Mouse (Mus musculus): ENCODE data around the gene Socs2.

Gene Socs2

DNA sequence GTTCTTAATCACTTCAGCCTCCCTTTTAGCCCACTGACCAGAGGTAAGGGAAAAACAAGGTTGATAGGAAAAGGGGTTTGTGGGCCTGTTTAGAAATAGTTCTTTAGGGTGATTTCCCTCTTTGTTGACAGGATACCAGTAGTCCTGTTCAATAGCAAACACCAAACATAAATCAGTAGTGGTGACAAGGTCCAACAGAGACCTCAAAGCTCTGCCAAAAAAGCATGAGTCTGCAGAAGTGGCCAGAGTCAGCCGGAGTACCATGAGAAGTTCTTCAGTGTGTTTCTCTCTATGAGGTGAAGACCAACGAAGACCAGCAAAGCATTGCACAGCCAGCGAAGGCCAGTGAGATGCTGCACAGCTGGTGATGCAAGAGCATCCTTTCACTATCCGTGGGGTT is 76.3 kb downstream of the Socs2 start:
- no peak for DNase-seq

GRCm38 (mm10) chr10:95337589-95337988 is 79.4 kb downstream of the Socs2 start:
- DNase-seq, result no peak

DNA sequence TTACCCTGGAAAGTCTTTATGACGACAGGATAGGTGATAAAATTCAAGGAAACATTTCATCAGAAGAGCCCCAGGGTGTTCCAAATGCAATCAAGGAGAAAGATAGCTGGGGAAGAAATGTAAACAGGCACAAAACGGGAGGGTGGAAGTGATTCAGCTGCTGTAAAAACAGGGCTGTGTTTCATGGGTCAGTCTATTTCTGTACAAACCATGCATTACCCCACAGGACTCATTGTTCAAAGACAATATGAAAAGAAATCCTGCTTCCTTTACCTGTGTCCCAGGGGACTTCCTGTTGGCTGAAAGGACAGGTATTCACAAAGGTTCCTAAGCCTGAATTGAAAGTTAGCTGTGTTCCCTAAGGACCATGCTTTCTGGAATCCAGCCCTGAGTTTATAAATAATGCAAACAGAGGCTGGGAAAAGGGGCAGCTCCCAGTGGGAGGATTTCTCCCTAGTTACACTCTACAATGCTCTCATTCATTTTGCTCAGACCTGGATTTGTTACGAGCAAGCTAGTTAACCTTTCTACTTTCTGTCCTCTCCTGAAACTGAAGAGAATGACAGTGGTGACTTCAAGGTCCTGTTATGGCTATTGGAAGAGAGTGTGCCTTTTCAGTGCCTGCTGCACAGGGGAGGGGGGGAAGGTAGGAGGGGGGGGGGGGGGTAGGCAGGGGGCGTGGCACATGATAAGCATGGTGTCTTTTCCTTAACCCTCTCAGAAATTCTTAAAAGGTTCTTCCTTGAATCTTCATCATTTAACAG is 80.0 kb downstream of the Socs2 start:
- DNase-seq, result no peak
